Mouse (Mus musculus) right cerebral cortex, adult 18-20 months (tissue): ENCODE data around the gene Dnajc12.
"Not testable (repeated sequence)": the region's sequence is repeated elsewhere in the genome, so short reads cannot be mapped to it uniquely, and the experiment has no call there.

ENCODE experiments used
- DNase-seq: peaks from one replicate; pipeline ENCODE4 v3.0.0; 2022; ENCODE audit warnings: mixed read lengths

The Dnajc12 gene

GRCm38 (mm10) chr10:63432099-63432498 lies 49.9 kb downstream of the Dnajc12 start:
- DNase-seq = no peak

DNA sequence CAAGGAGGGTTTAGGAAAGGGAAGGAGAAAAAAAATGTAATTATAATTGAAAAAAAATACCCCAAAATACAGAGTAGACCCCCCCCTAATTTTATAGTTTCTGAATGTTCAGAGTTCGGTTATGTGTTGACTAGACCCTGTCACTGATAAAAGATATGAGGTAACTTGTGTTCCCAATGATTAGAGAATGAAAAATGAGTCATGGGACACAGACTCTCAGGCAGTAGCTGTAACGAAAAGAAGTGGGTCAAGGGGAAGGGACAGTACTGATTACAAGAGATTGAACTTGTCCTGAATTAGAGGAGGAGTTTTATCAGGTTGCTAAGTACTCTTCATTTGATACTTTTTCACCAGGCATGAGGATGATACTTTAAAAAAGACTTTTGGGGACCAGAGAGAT lies 50.6 kb downstream of the Dnajc12 start:
- no peak for DNase-seq

DNA sequence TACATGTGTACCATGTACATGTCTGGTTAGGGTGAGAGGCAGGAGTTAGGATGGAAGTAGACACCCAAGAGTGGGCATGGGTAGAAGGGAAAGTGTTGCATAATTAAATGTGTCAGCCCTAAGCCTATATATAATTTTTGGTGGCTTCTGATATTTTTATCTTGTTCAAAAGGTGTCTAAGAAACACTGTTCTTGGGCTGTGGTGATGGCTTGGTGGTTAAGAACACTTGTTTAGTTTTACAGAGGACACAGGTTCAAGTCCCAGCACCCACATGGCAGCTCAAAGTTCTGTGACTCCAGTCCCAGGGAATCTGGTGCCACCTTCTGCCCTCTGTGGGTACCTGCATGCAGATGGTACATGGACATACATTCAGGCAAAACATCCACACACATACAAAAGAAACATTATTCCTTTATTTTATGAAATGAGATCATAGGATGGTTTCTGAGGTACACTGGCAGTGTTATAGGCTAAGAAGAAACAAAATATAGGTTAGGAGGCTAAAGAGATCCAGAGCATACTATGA lies 56.6 kb downstream of the Dnajc12 start:
- no peak for DNase-seq

DNA sequence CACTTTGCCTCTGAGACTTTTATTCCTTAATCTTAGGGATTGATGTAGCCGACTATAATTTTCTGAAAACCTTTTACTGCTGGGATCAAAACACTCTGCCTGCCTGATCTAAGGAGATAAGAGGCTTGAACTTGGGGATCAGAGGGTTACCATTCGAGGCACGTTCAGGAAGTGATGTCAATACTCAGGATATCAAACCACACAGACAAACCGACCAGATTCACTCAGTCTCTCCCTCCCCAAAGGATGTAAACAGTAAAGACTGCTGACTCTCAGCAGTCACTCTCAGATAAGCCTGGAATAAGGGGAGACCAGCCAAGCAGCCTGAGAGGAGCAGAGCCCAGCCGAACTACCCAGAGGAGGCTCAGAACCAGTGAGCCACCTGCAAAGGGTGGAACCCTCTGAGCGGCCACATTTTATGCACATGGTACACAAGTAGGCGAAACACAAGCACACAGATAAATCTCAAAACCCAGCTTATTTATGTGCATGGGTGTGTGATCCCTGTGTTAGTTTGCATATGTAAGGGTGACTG lies 57.5 kb downstream of the Dnajc12 start:
- no peak for DNase-seq

DNA sequence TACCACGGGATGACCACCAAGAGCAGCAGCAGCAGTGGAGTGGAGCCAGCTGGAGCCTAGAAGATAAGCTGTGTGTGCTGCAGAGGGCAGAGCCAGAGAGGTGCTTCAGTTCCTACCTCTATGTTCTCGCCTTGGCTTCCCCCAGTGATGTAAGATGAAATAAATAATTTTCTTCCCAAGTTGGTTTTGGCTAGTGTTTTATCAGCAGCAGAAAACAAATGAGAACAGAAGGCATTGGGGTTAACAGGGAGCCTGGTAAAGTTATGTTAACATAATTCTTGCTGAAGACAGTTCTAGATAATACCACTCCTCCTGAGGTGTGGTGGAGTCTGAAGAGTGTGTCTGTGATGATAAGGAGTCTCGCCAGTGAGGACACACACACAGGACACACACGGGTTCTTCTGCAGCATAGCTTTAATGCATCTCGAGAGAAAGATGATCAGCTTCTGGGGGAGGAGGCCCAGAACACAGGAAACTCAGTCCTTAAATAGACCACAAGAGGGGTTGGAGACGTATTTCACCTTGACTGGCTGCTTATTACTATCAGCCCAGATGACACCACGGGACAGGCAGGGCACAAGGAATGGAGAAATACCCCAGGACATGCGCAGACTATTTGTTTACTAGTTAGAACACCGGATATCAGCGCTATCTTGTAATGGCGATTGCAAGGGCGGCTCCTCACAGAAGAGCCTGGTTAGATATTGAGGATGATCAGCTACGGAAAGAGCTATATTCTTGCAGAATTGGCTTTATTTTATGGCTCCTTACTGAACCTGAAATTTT lies 62.6 kb downstream of the Dnajc12 start:
- not testable (repeated sequence) for DNase-seq

- no peak for DNase-seq
Measured at GRCm38 (mm10) chr10:63453926-63454325, 71.7 kb downstream of the Dnajc12 start.

- no peak for DNase-seq
Measured at GRCm38 (mm10) chr10:63455110-63455878, 73.1 kb downstream of the Dnajc12 start.

DNA sequence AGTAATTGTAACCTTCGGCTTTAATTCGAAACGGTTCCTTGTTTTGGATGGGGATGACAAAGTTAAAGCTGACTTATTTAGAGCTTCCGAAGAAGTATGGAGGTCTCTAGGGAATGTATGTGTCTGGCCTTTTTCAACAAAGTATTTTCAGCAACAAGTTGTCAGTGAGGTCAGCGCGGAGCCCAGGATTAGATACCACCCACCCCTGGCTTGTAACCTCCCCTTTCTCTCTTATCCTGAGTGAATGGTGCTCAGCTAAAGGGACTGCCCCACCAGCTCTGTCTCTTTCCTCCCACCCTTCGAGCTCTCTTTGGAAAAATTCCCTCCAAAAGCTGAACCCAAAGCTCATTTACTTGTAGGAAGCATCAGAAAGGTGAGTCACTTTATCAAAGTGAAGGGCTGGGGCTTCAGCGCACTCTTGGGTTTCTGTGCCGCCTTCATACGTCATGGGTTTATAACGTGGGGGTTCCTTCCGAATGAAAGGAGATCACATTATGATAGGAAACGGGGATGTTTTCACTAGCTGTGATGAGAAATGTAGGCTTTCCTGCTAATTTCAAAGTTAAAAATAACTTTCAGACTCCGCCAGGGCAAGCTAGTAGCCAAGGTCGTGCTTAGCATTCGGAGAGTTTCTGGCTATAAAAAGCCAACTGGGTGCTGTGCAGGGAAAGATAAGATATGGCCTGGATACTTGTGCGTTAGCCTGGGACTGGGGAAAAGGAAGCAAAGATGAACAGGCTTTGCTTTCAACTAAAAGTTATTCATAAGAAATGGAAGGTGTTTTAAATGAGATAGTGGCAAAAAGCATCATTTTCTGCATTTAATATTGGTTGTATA lies 75.3 kb downstream of the Dnajc12 start:
- no peak for DNase-seq
